Mouse (Mus musculus) embryonic facial prominence, embryonic 10.5 days (tissue): ENCODE results near the gene Shroom3. TPM values are rescaled to one million over a fixed set of nuclear protein-coding genes. Genes with fewer than 3 reads are reported as not detected.
A peak's percentile ranks its signal among the peaks of the same experiment; 100 is the strongest.

ENCODE experiments used
- DNase-seq: peaks from one replicate; pipeline ENCODE4 v3.0.0-alpha.2; 2017; ENCODE audit warnings: low spot score
- H3K27ac ChIP-seq: fragments of 300-500 bp; sonication (generic); replicated peaks from 2 replicates; pipeline ENCODE4 v1.5.1; 2016; ENCODE audit warnings: mild to moderate bottlenecking
- H3K27me3 ChIP-seq: fragments of 300-500 bp; sonication (generic); replicated peaks from 2 replicates; pipeline ENCODE4 v1.6.1; 2016; ENCODE audit warnings: low read depth, mild to moderate bottlenecking; ENCODE audit not compliant: poor library complexity, severe bottlenecking
- H3K36me3 ChIP-seq: fragments of 300-500 bp; sonication (generic); replicated peaks from 2 replicates; pipeline ENCODE4 v1.6.1; 2016; ENCODE audit warnings: mild to moderate bottlenecking, moderate library complexity
- H3K4me1 ChIP-seq: fragments of 300-500 bp; sonication (generic); 2 replicates; pipeline ENCODE4 v1.6.1; 2016
- H3K4me3 ChIP-seq: fragments of 300-500 bp; sonication (generic); 2 replicates; pipeline ENCODE4 v1.5.1; 2016; ENCODE audit warnings: mild to moderate bottlenecking, moderate library complexity
- H3K9me3 ChIP-seq: fragments of 300-500 bp; sonication (generic); 2 replicates; pipeline ENCODE4 v1.6.1; 2016; ENCODE audit warnings: mild to moderate bottlenecking
- WGBS: fragments of 180-500 bp; shearing (Covaris S2); methylation state at CpG from one replicate; pipeline ENCODE4 v1.1.7; 2016; 5-methylcytosine and 5-hydroxymethylcytosine counted together
- polyA plus RNA-seq: library from polyadenylated mRNA; unstranded; fragments of >200 nt; fragmentation: Nextera tagmentation; extraction: Ambion mirVana; gene quantifications from 2 replicates; pipeline ENCODE4 v1.2.1, GENCODE M21; 2016

Shroom3 gene
- polyA plus RNA-seq, 1 experiment from 2014 or later: 4.8 TPM

DNA sequence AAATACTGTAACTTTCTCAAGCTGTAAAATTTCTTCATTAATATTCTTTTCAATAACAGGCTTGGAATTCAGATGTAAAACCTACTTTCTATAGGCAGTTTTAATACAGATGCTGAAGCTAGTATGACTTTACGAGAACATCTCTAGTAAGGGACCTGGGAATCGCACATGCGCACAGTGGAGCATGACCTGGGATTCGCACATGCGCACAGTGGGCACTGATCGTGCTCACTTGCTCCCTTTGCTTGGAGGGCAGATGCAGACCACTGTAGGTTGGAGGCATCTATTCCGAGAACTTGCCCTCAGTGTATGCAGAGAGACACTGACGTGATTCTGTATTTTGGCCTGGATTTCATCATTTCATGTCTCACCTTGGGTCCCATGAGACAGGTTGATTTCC is 212.6 kb downstream of the Shroom3 start:
- 93% methylated on average over 8 of the region's 8 CpGs for WGBS
- H3K27me3 ChIP-seq: no peaks in the 10 kb centered on the region
- no peak for DNase-seq
- no peaks in the 10 kb centered on the region for H3K36me3 ChIP-seq
- H3K27ac ChIP-seq: no peak overlapping the region; the same call in 1 of the 2 replicates
- no peaks in the 10 kb centered on the region for H3K9me3 ChIP-seq
- peaks cover 60% of the 10 kb centered on the region for H3K4me1 ChIP-seq
- no peak overlapping the region for H3K4me3 ChIP-seq

- Histone ChIP-seq H3K4me1 (peaks cover 65% of the 10 kb centered on the region), H3K4me3 (peak overlapping the region; percentile 83), H3K27ac (peak overlapping the region; percentile 36), H3K9me3 (no peaks in the 10 kb centered on the region), H3K27me3 (no peaks in the 10 kb centered on the region), H3K36me3 (no peaks in the 10 kb centered on the region)
- 47% methylated on average over 1 of the region's 1 CpGs for WGBS
- peak; percentile 33 for DNase-seq
Measured at GRCm38 (mm10) chr5:92896725-92897280, 213.6 kb downstream of the Shroom3 start.

- WGBS: under 1% methylated on average over 96 of the region's 96 CpGs
- DNase-seq: peak; percentile 94
- no peaks in the 10 kb centered on the region for H3K36me3 ChIP-seq
- H3K27me3 ChIP-seq: no peaks in the 10 kb centered on the region
- H3K4me1 ChIP-seq: peaks cover 68% of the 10 kb centered on the region
- H3K27ac ChIP-seq: peak overlapping the region; percentile 92
- H3K9me3 ChIP-seq: no peaks in the 10 kb centered on the region
- peak overlapping the region; percentile 83 for H3K4me3 ChIP-seq
Measured at GRCm38 (mm10) chr5:92897766-92898745, 214.8 kb downstream of the Shroom3 start.

DNA sequence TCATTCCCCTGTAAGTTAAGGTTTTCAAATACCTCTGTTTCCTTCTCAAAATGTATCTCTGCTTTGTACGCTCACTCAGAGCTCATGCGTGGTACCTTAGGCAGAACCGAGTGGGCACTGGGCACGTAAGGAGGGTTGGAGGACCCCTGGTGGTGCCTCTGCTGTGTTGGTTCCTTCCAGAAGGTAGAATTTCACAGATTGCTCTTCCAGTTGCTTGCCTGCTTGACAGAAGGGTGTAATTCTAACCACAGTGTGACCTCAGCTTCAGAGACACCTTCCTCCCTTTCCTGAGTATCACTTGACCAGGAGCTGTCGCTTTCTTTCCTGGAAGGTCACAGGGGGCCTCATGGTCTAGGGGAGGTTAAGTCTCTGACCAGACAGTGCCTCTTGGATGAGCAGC is 217.2 kb downstream of the Shroom3 start:
- Histone ChIP-seq H3K27me3 (no peaks in the 10 kb centered on the region), H3K4me3 (peak overlapping the region; percentile 83; the same call in 1 of the 2 replicates), H3K9me3 (no peaks in the 10 kb centered on the region), H3K4me1 (peaks cover 77% of the 10 kb centered on the region), H3K27ac (no peak overlapping the region), H3K36me3 (0 out of 2 replicates have a peak, but pooled peaks cover 15% of the 10 kb centered on the region)
- WGBS: 49% methylated on average over 5 of the region's 5 CpGs
- no peak for DNase-seq

GRCm38 (mm10) chr5:92901870-92902269 is 218.6 kb downstream of the Shroom3 start:
- DNase-seq: no peak
- Histone ChIP-seq H3K9me3 (no peaks in the 10 kb centered on the region), H3K27me3 (no peaks in the 10 kb centered on the region), H3K4me3 (no peak overlapping the region), H3K27ac (no peak overlapping the region), H3K4me1 (peaks cover 81% of the 10 kb centered on the region), H3K36me3 (0 out of 2 replicates have a peak, but pooled peaks cover 15% of the 10 kb centered on the region)
- WGBS: 41% methylated on average over 7 of the region's 7 CpGs

- peaks cover 50% of the 10 kb centered on the region for H3K4me1 ChIP-seq
- WGBS: 44% methylated on average over 9 of the region's 9 CpGs
- H3K27me3 ChIP-seq: no peaks in the 10 kb centered on the region
- no peak for DNase-seq
- H3K36me3 ChIP-seq: peaks cover 38% of the 10 kb centered on the region
- H3K27ac ChIP-seq: peak overlapping the region; percentile 83
- 0 out of 2 replicates have a peak overlapping the region, but pooled peaks have one; percentile 8 for H3K4me3 ChIP-seq
- H3K9me3 ChIP-seq: peaks cover 6% of the 10 kb centered on the region
Measured at GRCm38 (mm10) chr5:92905146-92905545, 221.9 kb downstream of the Shroom3 start.

- H3K4me3 ChIP-seq: 0 out of 2 replicates have a peak overlapping the region, but pooled peaks have one; percentile 8
- no peaks in the 10 kb centered on the region for H3K27me3 ChIP-seq
- peak overlapping the region; percentile 83 for H3K27ac ChIP-seq
- peak; percentile 86 for DNase-seq
- H3K9me3 ChIP-seq: peaks cover 6% of the 10 kb centered on the region
- H3K4me1 ChIP-seq: peaks cover 46% of the 10 kb centered on the region
- WGBS: 5% methylated on average over 8 of the region's 8 CpGs
- peaks cover 43% of the 10 kb centered on the region for H3K36me3 ChIP-seq
Measured at GRCm38 (mm10) chr5:92905594-92906008, 222.4 kb downstream of the Shroom3 start.

DNA sequence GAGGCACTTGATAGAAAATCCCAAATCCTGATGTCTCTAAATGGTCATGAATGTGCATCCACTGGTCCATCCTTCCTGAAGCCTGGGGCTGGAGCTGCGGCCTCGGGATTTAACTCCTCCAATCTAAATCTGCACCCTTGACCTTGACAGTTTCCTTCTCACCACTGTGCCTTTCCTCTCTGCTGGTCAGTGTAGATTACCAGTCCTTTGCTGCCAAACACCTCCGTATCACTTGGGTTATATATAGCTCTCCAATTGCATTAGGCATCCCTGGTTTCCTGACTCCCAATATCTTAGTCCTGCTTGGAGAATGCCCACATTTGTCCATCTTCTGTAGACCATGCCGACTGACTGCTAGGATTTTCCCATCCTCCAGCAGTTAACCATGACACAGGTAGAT is 225.0 kb downstream of the Shroom3 start:
- Histone ChIP-seq H3K27ac (no peak overlapping the region), H3K27me3 (no peaks in the 10 kb centered on the region), H3K4me3 (no peak overlapping the region), H3K4me1 (peaks cover 36% of the 10 kb centered on the region), H3K36me3 (peaks cover 51% of the 10 kb centered on the region), H3K9me3 (peaks cover 6% of the 10 kb centered on the region)
- no peak for DNase-seq
- WGBS: 87% methylated on average over 4 of the region's 4 CpGs

- no peak for DNase-seq
- Histone ChIP-seq H3K36me3 (peaks cover 39% of the 10 kb centered on the region), H3K27me3 (no peaks in the 10 kb centered on the region), H3K4me3 (no peak overlapping the region), H3K9me3 (peaks cover 6% of the 10 kb centered on the region), H3K4me1 (peaks cover 29% of the 10 kb centered on the region), H3K27ac (no peak overlapping the region)
- 87% methylated on average over 3 of the region's 3 CpGs for WGBS
Measured at GRCm38 (mm10) chr5:92910838-92911237, 227.6 kb downstream of the Shroom3 start.

GRCm38 (mm10) chr5:92915421-92915820 is 232.2 kb downstream of the Shroom3 start:
- peak overlapping the region; percentile 78 for H3K27ac ChIP-seq
- H3K27me3 ChIP-seq: no peaks in the 10 kb centered on the region
- peaks cover 21% of the 10 kb centered on the region for H3K36me3 ChIP-seq
- H3K4me3 ChIP-seq: no peak overlapping the region
- WGBS: 18% methylated on average over 10 of the region's 10 CpGs
- no peaks in the 10 kb centered on the region for H3K9me3 ChIP-seq
- peaks cover 45% of the 10 kb centered on the region for H3K4me1 ChIP-seq
- DNase-seq: peak; percentile 74

DNA sequence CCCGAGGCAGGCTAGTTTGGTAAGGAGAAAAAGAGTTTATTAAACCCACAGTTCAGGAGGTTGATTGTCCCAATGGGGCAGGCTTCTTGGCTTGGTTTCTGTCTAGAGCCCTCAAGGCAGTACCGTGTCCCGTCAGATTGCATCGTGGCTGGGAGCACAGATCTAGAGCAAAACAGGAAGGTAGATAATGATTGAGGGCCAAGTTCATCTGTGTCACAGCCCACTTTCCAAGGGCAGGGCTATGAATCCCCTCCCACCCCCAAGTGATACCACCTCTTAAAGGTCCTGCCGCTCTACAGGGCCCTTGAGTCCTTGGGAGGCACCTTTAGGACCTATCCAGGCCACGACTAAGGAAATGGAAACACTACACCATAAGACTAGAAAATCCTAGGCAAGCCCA is 234.5 kb downstream of the Shroom3 start:
- 73% methylated on average over 6 of the region's 6 CpGs for WGBS
- no peak overlapping the region for H3K4me3 ChIP-seq
- H3K36me3 ChIP-seq: peaks cover 27% of the 10 kb centered on the region
- peak overlapping the region; percentile 37 for H3K27ac ChIP-seq
- H3K4me1 ChIP-seq: peaks cover 45% of the 10 kb centered on the region
- H3K27me3 ChIP-seq: no peaks in the 10 kb centered on the region
- H3K9me3 ChIP-seq: no peaks in the 10 kb centered on the region
- DNase-seq: no peak

DNA sequence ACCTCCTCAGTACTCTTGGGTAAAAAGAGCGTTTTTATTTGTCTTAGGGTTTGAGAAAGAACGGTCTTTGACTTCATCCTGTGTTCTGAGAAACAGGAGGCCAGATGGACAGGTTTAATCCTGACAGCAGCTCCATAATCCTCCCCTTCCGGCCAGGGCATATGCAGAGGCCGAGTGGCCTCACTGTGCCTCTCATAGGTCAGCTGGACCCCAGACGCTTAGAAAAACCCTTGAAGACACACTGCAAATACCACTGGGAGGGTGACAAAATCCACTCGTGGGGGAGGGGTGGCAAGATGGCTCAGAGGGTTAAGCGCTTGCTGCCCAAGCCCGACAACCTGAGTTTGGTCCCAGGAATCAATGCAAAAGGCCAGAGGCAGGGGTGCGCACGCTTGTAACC is 234.9 kb downstream of the Shroom3 start:
- 42% methylated on average over 10 of the region's 10 CpGs for WGBS
- peaks cover 26% of the 10 kb centered on the region for H3K36me3 ChIP-seq
- H3K9me3 ChIP-seq: no peaks in the 10 kb centered on the region
- peak; percentile 23 for DNase-seq
- no peaks in the 10 kb centered on the region for H3K27me3 ChIP-seq
- peaks cover 45% of the 10 kb centered on the region for H3K4me1 ChIP-seq
- H3K27ac ChIP-seq: peak overlapping the region; percentile 37
- H3K4me3 ChIP-seq: no peak overlapping the region
